Mouse (Mus musculus) macrophage (primary cell): ENCODE measurements around the gene Tenm2. TPM values are rescaled to one million over a fixed set of nuclear protein-coding genes. Genes with fewer than 3 reads are reported as not detected.

Experiments used
- H3K27ac ChIP-seq: fragments of 350-480 bp; formaldehyde crosslinking; 2 replicates; pipeline ENCODE4 v1.9.0; 2021
- H3K36me3 ChIP-seq: fragments of 350-480 bp; formaldehyde crosslinking; 2 replicates; pipeline ENCODE4 v1.9.0; 2021; ENCODE audit errors: inconsistent target
- H3K4me3 ChIP-seq: fragments of 350-480 bp; formaldehyde crosslinking; 2 replicates; pipeline ENCODE4 v1.9.0; 2021; ENCODE audit errors: inconsistent target
- H3K79me2 ChIP-seq: fragments of 350-480 bp; formaldehyde crosslinking; 2 replicates; pipeline ENCODE4 v1.9.0; 2021; ENCODE audit errors: inconsistent target
- WGBS: methylation state at CpG from one replicate; pipeline ENCODE4 v1.1.7; 2026; ENCODE audit warnings: inconsistent platforms; ENCODE audit not compliant: missing documents; 5-methylcytosine and 5-hydroxymethylcytosine counted together
- polyA plus RNA-seq: library from polyadenylated mRNA; stranded (reverse); fragments of 250-400 nt; gene quantifications from 3 replicates; pipeline ENCODE4 v1.2.4, GENCODE M21; 2018; ENCODE audit warnings: inconsistent platforms

The Tenm2 gene
- polyA plus RNA-seq, 1 experiment from 2014 or later, result not detected

DNA sequence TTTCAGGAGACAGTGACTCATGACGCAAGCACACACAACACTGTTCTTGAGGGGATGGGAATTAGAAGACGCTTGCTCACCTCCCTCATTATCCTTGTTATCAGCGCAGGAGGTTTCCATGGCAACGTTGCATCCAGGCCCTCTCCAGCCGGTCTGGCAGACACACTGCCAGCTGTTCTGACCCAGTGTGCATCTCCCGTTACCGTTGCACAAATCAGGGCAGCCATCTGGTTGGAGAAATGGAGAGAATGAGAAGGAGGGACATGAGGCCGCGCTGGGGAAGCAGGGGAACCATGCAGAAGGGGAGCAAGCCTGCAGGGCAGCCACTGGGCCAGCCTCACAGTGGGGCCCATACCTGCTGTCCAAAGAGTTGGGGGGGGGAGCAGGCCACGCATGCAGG is 1129.1 kb downstream of the Tenm2 start:
- Histone ChIP-seq H3K4me3 (no peak overlapping the region), H3K79me2 (no peaks in the 10 kb centered on the region), H3K27ac (no peak overlapping the region), H3K36me3 (no peaks in the 10 kb centered on the region)
- 59% methylated on average over 10 of the region's 10 CpGs for WGBS

DNA sequence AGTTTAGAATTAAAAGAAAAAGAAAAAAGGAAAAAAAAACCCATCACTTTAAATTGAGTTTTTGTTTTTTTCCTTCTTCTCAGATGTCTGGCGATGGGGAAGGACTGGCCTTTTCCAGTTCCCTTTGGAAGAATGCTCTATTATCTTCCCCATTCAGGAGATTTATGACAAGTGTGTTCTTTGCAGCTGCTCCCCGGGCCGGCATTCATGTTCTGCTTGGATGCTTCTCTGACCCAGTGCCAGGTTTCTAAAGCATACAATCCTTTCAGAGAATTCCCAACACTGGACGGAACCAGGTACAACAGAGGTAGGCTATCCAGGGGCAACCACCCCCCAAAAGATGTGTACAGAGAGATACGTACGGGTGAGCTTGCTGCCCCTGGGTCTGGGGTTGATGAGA is 1132.2 kb downstream of the Tenm2 start:
- Histone ChIP-seq H3K79me2 (no peaks in the 10 kb centered on the region), H3K36me3 (no peaks in the 10 kb centered on the region), H3K27ac (no peak overlapping the region), H3K4me3 (no peak overlapping the region)
- WGBS, result 71% methylated on average over 6 of the region's 6 CpGs

DNA sequence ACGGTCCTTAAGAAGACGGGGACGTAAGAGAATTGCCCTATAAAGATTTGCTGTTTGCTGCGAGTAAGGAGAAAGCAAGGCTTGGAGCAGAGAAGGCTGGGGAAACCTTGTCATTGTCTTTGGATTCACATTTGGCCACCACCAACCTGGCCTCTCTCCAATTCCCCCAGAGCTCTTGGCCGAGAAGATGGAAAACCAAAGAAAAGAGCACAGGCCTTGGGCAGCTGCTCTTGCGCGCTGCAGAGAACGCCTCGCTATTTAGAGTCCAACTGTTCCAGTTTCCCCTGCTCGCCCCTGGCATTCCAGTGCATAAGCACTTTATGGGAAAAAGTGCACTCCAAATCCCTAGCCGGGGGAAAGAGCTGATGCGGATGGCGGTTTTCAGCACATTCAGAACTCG is 1139.5 kb downstream of the Tenm2 start:
- H3K27ac ChIP-seq, result no peak overlapping the region
- WGBS, result 93% methylated on average over 14 of the region's 14 CpGs
- H3K36me3 ChIP-seq, result no peaks in the 10 kb centered on the region
- H3K4me3 ChIP-seq, result no peak overlapping the region
- H3K79me2 ChIP-seq, result no peaks in the 10 kb centered on the region

DNA sequence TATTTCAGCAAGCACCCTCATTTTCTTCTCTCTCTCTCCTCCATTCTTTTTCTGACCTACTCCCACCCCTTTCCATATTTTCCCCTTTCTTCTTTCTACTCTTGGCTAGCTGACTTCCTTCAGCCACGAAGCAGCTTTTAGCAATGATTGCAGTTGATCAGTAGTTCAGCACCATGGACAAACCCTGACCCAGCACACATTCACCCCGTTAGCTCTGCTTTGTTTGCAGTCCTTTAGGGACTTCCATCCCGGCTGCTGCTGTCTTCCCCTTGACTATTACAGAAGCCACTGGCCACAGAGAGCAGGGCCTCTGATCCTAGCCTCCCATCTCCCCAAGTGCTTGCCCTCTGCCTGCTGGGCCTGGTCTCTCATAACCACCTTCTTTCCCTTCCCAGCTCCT is 1145.6 kb downstream of the Tenm2 start:
- no peak overlapping the region for H3K4me3 ChIP-seq
- WGBS, result 15% methylated on average over 3 of the region's 3 CpGs
- H3K27ac ChIP-seq, result no peak overlapping the region
- H3K36me3 ChIP-seq, result no peaks in the 10 kb centered on the region
- no peaks in the 10 kb centered on the region for H3K79me2 ChIP-seq

DNA sequence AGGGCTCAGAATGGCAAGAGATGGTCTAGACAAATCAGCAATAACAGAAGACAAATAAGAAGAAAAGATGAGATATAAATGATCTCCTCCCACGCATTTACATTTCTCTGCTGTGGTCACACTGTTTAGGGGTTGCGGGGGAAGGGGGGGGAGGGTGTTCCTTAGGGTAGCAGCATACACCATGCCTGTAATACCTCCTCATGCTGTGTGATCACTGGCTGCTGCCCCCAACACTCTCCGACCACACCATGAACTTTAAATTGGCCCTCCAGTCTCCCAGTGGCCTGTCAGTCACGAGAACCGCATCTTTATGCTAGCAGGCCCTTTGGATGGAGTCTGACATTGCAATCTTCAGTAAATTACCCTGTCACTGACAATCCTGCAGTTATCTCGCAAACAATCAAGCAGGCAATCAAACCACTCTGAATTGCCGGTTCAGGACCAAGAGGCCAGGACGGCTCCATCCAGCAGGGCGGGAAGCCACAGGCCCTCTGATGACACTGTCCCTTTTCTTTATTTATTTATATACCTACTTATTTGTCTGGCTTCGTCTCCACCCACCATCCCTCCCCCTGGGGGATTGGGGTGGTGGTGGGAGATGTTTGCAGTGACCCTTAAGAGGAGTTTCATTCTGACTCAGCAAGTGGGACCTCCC is 1154.2 kb downstream of the Tenm2 start:
- Histone ChIP-seq H3K27ac (no peak overlapping the region), H3K4me3 (no peak overlapping the region), H3K79me2 (no peaks in the 10 kb centered on the region), H3K36me3 (no peaks in the 10 kb centered on the region)
- 46% methylated on average over 10 of the region's 10 CpGs for WGBS

DNA sequence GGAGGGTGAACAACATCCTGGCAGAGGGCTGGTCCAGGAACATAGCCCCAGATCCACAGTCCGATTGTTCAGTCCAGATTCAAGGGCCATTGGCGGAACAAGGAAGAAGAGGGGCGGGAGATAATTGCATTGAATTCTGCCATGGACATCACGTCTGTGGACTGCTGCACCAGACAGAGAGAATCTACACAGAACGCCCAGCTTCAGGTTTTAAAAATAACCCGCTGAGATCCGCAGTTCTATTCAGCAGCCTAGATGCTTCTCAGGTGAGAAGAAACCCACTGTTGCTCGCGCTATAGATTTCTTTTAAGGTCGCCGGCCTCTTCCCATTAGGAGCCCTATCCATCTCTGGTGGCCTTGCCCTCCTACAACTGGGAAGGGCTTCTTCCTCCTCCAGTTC is 1155.0 kb downstream of the Tenm2 start:
- H3K79me2 ChIP-seq, result no peaks in the 10 kb centered on the region
- H3K4me3 ChIP-seq, result no peak overlapping the region
- no peak overlapping the region for H3K27ac ChIP-seq
- WGBS, result 72% methylated on average over 11 of the region's 11 CpGs
- H3K36me3 ChIP-seq, result no peaks in the 10 kb centered on the region

DNA sequence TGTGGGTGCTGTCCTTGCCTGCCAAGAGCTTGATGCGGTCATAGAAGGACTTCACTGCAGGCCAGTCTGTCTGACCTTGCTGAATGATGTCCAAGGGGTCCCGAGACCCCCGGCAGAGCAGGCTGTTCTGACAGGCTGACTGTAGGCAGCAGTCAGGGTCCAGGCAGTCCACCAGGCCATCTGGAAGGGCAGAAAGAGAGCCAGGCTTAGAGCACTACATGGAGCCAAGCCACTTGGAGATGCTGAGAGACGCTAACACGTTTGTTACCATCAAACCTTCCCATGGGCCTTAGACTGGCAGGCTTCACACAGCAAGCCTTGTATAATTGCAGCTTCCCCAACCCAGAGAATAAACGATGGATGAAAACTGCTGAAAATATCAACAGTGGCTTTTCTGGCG is 1157.4 kb downstream of the Tenm2 start:
- WGBS, result 88% methylated on average over 7 of the region's 7 CpGs
- Histone ChIP-seq H3K36me3 (no peaks in the 10 kb centered on the region), H3K4me3 (no peak overlapping the region), H3K79me2 (no peaks in the 10 kb centered on the region), H3K27ac (no peak overlapping the region)

DNA sequence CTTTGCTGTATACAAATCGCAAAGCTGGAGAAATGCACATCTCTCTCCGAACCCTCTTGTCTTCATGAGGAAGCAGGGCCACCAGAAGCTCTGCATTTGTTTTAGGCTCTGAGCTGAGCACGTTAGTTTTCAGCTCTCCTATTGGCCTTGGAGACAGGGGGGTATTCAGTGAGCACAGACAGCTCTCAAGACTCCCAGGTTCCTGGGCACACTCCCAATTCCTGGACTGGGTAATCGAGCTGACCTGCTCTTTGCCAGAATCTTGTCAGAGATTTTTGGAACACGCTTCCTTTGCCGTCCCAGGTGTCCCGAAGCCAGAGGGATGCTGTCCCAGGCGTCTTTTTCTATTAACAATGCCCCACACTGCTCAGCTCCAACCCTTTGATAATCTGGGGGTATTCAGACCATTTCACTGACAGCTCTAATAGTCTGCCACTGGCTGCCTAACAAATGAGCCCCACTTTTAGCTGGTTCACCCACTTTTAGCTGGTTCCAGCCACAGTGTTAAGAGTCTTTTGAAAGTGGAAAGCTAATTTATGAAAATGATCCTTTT is 1161.7 kb downstream of the Tenm2 start:
- no peak overlapping the region for H3K27ac ChIP-seq
- H3K36me3 ChIP-seq, result no peaks in the 10 kb centered on the region
- no peaks in the 10 kb centered on the region for H3K79me2 ChIP-seq
- H3K4me3 ChIP-seq, result no peak overlapping the region
- WGBS, result 91% methylated on average over 8 of the region's 8 CpGs

DNA sequence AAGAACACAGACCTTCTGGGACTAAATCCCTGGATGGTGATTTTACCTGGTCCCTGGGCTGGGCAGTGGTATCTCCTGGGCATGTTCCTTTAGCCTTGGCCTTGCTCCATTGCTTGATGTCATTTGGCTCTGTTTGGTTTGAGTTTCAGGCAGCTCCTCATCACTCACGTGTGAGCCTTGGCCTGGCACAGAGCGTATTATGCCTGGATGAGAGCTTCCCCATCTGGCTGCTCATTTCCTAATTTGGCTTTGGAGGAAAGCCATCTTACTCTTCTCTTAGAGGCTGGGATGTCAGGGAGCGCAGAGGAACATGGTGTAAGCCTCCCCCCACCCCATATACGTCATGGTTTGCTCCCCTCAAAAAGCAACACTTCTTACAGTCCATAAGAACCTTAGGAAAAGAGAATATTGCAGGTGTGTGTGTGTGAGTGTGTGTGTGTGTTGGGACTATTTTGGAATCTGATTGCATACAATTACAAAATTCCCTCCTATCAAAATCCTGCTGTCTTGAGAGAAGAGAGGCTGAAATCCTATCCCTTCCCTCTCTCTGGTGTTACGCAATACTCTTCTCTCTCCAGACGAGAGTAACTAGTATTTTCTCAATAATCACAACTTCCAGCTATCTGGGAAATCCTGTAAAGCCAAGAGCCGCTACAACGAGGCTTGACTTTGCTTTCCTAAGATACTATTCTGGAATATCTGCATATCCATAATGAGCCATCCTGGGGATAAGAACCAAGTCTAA is 1162.5 kb downstream of the Tenm2 start:
- 78% methylated on average over 8 of the region's 8 CpGs for WGBS
- Histone ChIP-seq H3K79me2 (no peaks in the 10 kb centered on the region), H3K36me3 (no peaks in the 10 kb centered on the region), H3K4me3 (no peak overlapping the region), H3K27ac (no peak overlapping the region)

DNA sequence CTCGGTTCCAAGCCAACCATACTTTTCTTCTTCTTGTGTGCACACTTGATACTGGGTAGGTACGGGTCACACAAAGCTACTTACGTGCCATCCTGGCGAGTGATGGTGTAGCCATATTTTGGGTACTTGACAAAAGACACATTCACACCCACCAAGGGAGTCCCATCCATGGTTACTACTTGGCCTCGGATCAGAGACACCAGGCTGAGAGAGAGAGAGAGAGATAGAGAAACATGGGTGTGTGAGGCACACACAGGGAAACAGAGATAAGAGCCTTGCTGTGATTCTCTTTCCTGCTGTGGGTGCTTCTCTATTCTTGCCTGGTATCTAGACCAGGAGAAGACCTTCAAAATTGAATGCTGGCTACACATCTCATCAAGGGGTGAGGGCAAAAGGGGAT is 1163.1 kb downstream of the Tenm2 start:
- Histone ChIP-seq H3K27ac (no peak overlapping the region), H3K79me2 (no peaks in the 10 kb centered on the region), H3K36me3 (no peaks in the 10 kb centered on the region), H3K4me3 (no peak overlapping the region)
- 85% methylated on average over 5 of the region's 5 CpGs for WGBS

DNA sequence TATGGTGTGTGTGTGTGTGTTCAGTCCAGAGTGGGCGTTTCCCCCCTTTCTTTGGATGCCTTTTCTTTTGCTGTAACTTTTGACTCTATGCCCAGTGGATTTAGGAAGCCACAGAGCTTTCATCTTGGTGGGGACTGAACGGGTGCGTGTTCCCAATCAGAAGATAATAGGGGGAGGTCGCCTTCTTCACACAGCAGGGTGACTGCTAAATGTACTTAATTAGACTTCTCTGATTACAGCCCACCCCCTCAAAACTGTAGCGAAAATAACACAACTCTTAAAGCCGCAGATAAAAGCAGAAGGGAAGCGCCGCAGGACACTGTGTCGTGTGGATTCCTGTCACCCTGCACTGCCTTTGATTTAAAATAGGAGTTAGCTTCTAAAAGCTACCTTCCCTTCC is 1163.7 kb downstream of the Tenm2 start:
- Histone ChIP-seq H3K4me3 (no peak overlapping the region), H3K36me3 (no peaks in the 10 kb centered on the region), H3K27ac (no peak overlapping the region), H3K79me2 (no peaks in the 10 kb centered on the region)
- WGBS, result 76% methylated on average over 9 of the region's 9 CpGs

DNA sequence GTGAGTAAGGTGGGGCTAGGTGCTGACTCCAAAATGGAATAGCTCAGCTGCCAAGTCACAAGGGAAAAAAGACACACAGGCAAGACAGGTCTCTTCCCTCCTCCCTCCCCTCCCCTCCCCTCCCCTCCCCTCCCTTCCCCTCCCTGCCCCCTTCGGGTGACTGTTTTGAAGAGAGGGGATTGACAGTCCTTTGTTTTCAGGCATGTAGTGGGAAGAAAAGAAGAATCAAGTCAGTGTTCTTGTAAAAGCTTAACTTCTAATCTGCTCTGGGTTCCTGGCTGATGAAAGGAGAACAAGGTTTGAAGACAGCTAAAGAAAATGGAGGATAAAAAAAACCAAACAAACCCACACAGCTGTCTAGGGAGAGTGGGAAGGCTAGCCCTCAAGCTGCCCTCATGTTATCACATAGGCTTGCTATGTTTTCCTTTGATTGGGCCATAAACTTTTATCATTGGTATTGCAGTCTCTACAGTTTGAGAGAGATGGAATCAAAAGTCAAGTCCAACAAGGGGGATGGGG is 1176.4 kb downstream of the Tenm2 start:
- WGBS, result no CpG with 5 or more reads among the region's 1 CpGs
- H3K36me3 ChIP-seq, result no peaks in the 10 kb centered on the region
- H3K4me3 ChIP-seq, result no peak overlapping the region
- no peaks in the 10 kb centered on the region for H3K79me2 ChIP-seq
- no peak overlapping the region for H3K27ac ChIP-seq

DNA sequence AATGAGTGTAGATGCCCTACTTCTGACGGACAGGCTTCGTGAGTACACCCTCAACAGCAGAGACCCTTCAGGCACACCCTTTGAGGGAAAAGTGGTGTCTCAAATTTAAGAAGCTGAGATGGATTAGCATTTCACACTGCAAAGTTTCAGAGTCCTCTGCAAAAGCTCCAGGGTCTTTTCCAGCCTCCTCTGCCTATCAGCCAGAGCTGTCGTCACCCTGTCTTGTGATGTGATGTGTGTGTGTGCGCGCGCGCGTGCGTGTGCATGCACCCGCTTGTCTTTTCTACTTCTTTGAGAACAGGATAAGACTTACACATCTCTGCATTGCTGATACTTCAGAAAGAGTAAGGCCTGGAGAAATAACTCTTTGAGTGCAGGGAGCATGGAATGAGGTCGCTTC is 1179.2 kb downstream of the Tenm2 start:
- 92% methylated on average over 11 of the region's 11 CpGs for WGBS
- no peak overlapping the region for H3K4me3 ChIP-seq
- H3K79me2 ChIP-seq, result no peaks in the 10 kb centered on the region
- no peaks in the 10 kb centered on the region for H3K36me3 ChIP-seq
- no peak overlapping the region for H3K27ac ChIP-seq

DNA sequence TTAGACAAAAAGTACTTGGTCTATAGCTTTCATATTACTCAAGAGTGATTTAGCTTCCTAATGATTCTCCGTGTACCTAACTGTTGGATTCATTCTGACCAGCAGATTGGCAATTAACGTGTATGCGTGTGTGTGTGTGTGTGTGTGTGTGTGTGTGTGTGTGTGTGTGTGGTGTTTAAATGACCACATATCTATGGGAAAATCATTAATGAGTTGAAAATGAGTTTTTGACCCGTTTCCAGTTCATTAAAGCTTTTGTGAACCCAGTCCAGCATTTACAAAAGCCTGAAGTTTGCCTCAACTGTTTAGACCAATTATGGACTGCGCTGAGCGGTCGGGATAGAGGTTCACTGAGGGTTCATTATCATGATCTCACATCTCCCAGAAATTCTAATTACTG is 1181.4 kb downstream of the Tenm2 start:
- Histone ChIP-seq H3K79me2 (no peaks in the 10 kb centered on the region), H3K27ac (no peak overlapping the region), H3K4me3 (no peak overlapping the region), H3K36me3 (no peaks in the 10 kb centered on the region)
- WGBS, result 88% methylated on average over 7 of the region's 7 CpGs

DNA sequence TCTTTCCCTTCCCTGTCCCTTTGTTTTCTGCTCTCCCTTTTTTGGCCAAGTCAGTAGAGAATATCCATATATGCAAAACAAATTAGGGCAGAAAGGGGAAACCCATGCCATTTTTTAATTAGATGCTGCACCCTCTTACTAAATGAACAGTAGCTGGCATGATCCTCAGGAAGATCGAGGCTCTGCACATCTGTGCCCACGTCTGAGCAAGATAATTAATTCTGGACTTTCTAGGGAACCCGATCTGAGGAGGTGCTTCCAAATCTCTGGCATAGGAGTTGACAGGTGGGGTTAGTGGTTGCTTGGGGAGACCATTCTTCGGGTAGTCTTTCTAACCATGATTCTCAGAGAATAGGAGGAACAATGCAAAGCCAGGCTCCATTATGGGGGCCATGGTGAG is 1182.3 kb downstream of the Tenm2 start:
- Histone ChIP-seq H3K79me2 (no peaks in the 10 kb centered on the region), H3K4me3 (no peak overlapping the region), H3K36me3 (no peaks in the 10 kb centered on the region), H3K27ac (no peak overlapping the region)
- 79% methylated on average over 4 of the region's 4 CpGs for WGBS
